Mouse (Mus musculus) stomach, embryonic 16.5 days (tissue): Measurements from ENCODE around the gene Smg5. TPM values are rescaled to one million over a fixed set of nuclear protein-coding genes. Genes with fewer than 3 reads are reported as not detected.

Experiments used
- ATAC-seq: fragments of 200-750 bp; cut with Nextera tagmentation; 2 replicates; pipeline ENCODE4 v1.8.0; 2017; ENCODE audit warnings: moderate number of reproducible peaks, moderate TSS enrichment; ENCODE audit not compliant: insufficient read depth, low FRiP score
- H3K27ac ChIP-seq: fragments of 300-500 bp; sonication (generic); 2 replicates; pipeline ENCODE4 v1.5.1; 2014; ENCODE audit warnings: low read length
- H3K27me3 ChIP-seq: fragments of 300-500 bp; sonication (generic); 2 replicates; pipeline ENCODE4 v1.6.1; 2014; ENCODE audit warnings: low read length, control low read depth, mixed read lengths; ENCODE audit not compliant: control insufficient read depth, insufficient read depth
- H3K36me3 ChIP-seq: fragments of 300-500 bp; sonication (generic); 2 replicates; pipeline ENCODE4 v1.6.1; 2014; ENCODE audit warnings: low read length; ENCODE audit not compliant: control insufficient read depth, insufficient read depth
- H3K4me1 ChIP-seq: fragments of 300-500 bp; sonication (generic); 2 replicates; pipeline ENCODE4 v1.6.1; 2014; ENCODE audit warnings: low read length, control low read depth, mixed read lengths; ENCODE audit not compliant: control insufficient read depth, insufficient read depth
- H3K4me2 ChIP-seq: fragments of 300-500 bp; sonication (generic); 2 replicates; pipeline ENCODE4 v1.6.1; 2014; ENCODE audit warnings: low read depth, low read length, mixed read lengths
- H3K4me3 ChIP-seq: fragments of 300-500 bp; sonication (generic); replicated peaks from 2 replicates; pipeline ENCODE4 v1.5.1; 2014; ENCODE audit warnings: mild to moderate bottlenecking, low read length
- H3K9ac ChIP-seq: fragments of 300-500 bp; sonication (generic); 2 replicates; pipeline ENCODE4 v1.6.1; 2014; ENCODE audit warnings: low read length
- H3K9me3 ChIP-seq: fragments of 300-500 bp; sonication (generic); replicated peaks from 2 replicates; pipeline ENCODE4 v1.6.1; 2016; ENCODE audit warnings: low read length, control low read depth; ENCODE audit not compliant: control insufficient read depth
- WGBS: fragments of 180-500 bp; shearing (Covaris S2); extraction: QIAGEN DNeasy Blood & Tissue Kit; methylation state at CpG from one replicate; pipeline ENCODE4 v1.1.7; 2014; 5-methylcytosine and 5-hydroxymethylcytosine counted together
- polyA plus RNA-seq: library from polyadenylated mRNA; unstranded; fragments of >200 nt; fragmentation: Nextera tagmentation; extraction: Ambion mirVana; gene quantifications from 2 replicates; pipeline ENCODE4 v1.2.1, GENCODE M21; 2015

Smg5 gene
- polyA plus RNA-seq, 1 experiment from 2014 or later: 42.9 TPM

- H3K9me3 ChIP-seq: no peaks in the 10 kb centered on the region
- H3K9ac ChIP-seq: no peak overlapping the region
- H3K4me3 ChIP-seq: no peak overlapping the region
- H3K27me3 ChIP-seq: no peaks in the 10 kb centered on the region
- no peak for ATAC-seq
- no peak overlapping the region for H3K4me2 ChIP-seq
- no peak overlapping the region for H3K27ac ChIP-seq
- H3K4me1 ChIP-seq: peaks cover 30% of the 10 kb centered on the region
- 83% methylated on average over 7 of the region's 7 CpGs for WGBS
- H3K36me3 ChIP-seq: peaks cover 7% of the 10 kb centered on the region; the same call in 1 of the 2 replicates
These were observed 2.3 kb downstream of the Smg5 start for GRCm38 (mm10) chr3:88338316-88338715.

GRCm38 (mm10) chr3:88339006-88339405 is 2.9 kb downstream of the Smg5 start:
- Histone ChIP-seq H3K36me3 (peaks cover 12% of the 10 kb centered on the region), H3K27ac (no peak overlapping the region), H3K4me2 (no peak overlapping the region), H3K4me1 (peaks cover 30% of the 10 kb centered on the region), H3K27me3 (no peaks in the 10 kb centered on the region), H3K9me3 (no peaks in the 10 kb centered on the region), H3K4me3 (no peak overlapping the region), H3K9ac (no peak overlapping the region)
- no peak for ATAC-seq
- 73% methylated on average over 3 of the region's 3 CpGs for WGBS

- no peak for ATAC-seq
- H3K36me3 ChIP-seq: peaks cover 39% of the 10 kb centered on the region
- no peak overlapping the region for H3K9ac ChIP-seq
- no peak overlapping the region for H3K4me2 ChIP-seq
- WGBS: 85% methylated on average over 13 of the region's 13 CpGs
- H3K4me1 ChIP-seq: no peaks in the 10 kb centered on the region
- H3K4me3 ChIP-seq: no peak overlapping the region
- H3K9me3 ChIP-seq: no peaks in the 10 kb centered on the region
- H3K27ac ChIP-seq: no peak overlapping the region
- H3K27me3 ChIP-seq: no peaks in the 10 kb centered on the region
These were observed 14.7 kb downstream of the Smg5 start for GRCm38 (mm10) chr3:88350732-88351131.

GRCm38 (mm10) chr3:88352907-88353306 is 16.8 kb downstream of the Smg5 start:
- Histone ChIP-seq H3K27me3 (no peaks in the 10 kb centered on the region), H3K4me3 (no peak overlapping the region), H3K4me2 (no peak overlapping the region), H3K9me3 (no peaks in the 10 kb centered on the region), H3K27ac (no peak overlapping the region), H3K36me3 (peaks cover 27% of the 10 kb centered on the region), H3K4me1 (no peaks in the 10 kb centered on the region), H3K9ac (no peak overlapping the region)
- 89% methylated on average over 9 of the region's 9 CpGs for WGBS
- no peak for ATAC-seq

GRCm38 (mm10) chr3:88354396-88355165 is 18.5 kb downstream of the Smg5 start:
- WGBS: 90% methylated on average over 8 of the region's 8 CpGs
- H3K9me3 ChIP-seq: no peaks in the 10 kb centered on the region
- H3K27me3 ChIP-seq: no peaks in the 10 kb centered on the region
- H3K4me1 ChIP-seq: no peaks in the 10 kb centered on the region
- no peak overlapping the region for H3K27ac ChIP-seq
- no peak overlapping the region for H3K9ac ChIP-seq
- ATAC-seq: no peak
- H3K36me3 ChIP-seq: peaks cover 43% of the 10 kb centered on the region
- H3K4me3 ChIP-seq: no peak overlapping the region
- H3K4me2 ChIP-seq: no peak overlapping the region

- H3K36me3 ChIP-seq: peaks cover 44% of the 10 kb centered on the region
- ATAC-seq: no peak
- H3K9me3 ChIP-seq: no peaks in the 10 kb centered on the region
- H3K9ac ChIP-seq: no peak overlapping the region
- H3K27ac ChIP-seq: 0 out of 2 replicates have a peak overlapping the region, but pooled peaks have one; percentile 30
- no peaks in the 10 kb centered on the region for H3K27me3 ChIP-seq
- 70% methylated on average over 5 of the region's 5 CpGs for WGBS
- H3K4me1 ChIP-seq: peaks cover 9% of the 10 kb centered on the region; the same call in 1 of the 2 replicates
- no peak overlapping the region for H3K4me3 ChIP-seq
- no peak overlapping the region for H3K4me2 ChIP-seq
These were observed 23.5 kb downstream of the Smg5 start for GRCm38 (mm10) chr3:88359584-88359983.

GRCm38 (mm10) chr3:88359989-88360388 is 23.9 kb downstream of the Smg5 start:
- Histone ChIP-seq H3K9ac (no peak overlapping the region), H3K9me3 (no peaks in the 10 kb centered on the region), H3K27ac (0 out of 2 replicates have a peak overlapping the region, but pooled peaks have one; percentile 30), H3K4me1 (peaks cover 12% of the 10 kb centered on the region; the same call in 1 of the 2 replicates), H3K4me3 (no peak overlapping the region), H3K4me2 (no peak overlapping the region), H3K36me3 (peaks cover 44% of the 10 kb centered on the region), H3K27me3 (0 out of 2 replicates have a peak, but pooled peaks cover 4% of the 10 kb centered on the region)
- WGBS: 60% methylated on average over 3 of the region's 3 CpGs
- no peak for ATAC-seq

GRCm38 (mm10) chr3:88361096-88361495 is 25.0 kb downstream of the Smg5 start:
- H3K4me1 ChIP-seq: peaks cover 12% of the 10 kb centered on the region; the same call in 1 of the 2 replicates
- no peak overlapping the region for H3K27ac ChIP-seq
- H3K27me3 ChIP-seq: peaks cover 14% of the 10 kb centered on the region
- no peak overlapping the region for H3K9ac ChIP-seq
- H3K4me3 ChIP-seq: no peak overlapping the region
- no peaks in the 10 kb centered on the region for H3K9me3 ChIP-seq
- ATAC-seq: no peak
- 72% methylated on average over 6 of the region's 6 CpGs for WGBS
- peaks cover 37% of the 10 kb centered on the region for H3K36me3 ChIP-seq
- H3K4me2 ChIP-seq: no peak overlapping the region

- WGBS: 90% methylated on average over 2 of the region's 2 CpGs
- H3K27ac ChIP-seq: no peak overlapping the region
- peaks cover 12% of the 10 kb centered on the region; the same call in 1 of the 2 replicates for H3K4me1 ChIP-seq
- no peak overlapping the region for H3K4me3 ChIP-seq
- no peak for ATAC-seq
- H3K9ac ChIP-seq: no peak overlapping the region
- H3K9me3 ChIP-seq: no peaks in the 10 kb centered on the region
- H3K27me3 ChIP-seq: peaks cover 16% of the 10 kb centered on the region
- peaks cover 37% of the 10 kb centered on the region for H3K36me3 ChIP-seq
- H3K4me2 ChIP-seq: no peak overlapping the region
These were observed 25.7 kb downstream of the Smg5 start for GRCm38 (mm10) chr3:88361612-88362313.
